Mouse (Mus musculus) embryonic fibroblast, embryonic 13.5 days (primary cell): ENCODE data around the gene 3110009E18Rik.

Source experiments
- CTCF ChIP-seq: IDR thresholded peaks from 2 replicates; pipeline ENCODE4 v1.5.1; 2011; ENCODE audit warnings: mild to moderate bottlenecking, control low read depth, low read length, moderate library complexity, borderline replicate concordance; ENCODE audit not compliant: insufficient read depth
- POLR2A ChIP-seq: IDR thresholded peaks from 2 replicates; pipeline ENCODE4 v1.6.1; 2011; ENCODE audit warnings: low read depth, mild to moderate bottlenecking, control low read depth, low read length, moderate library complexity

GRCm38 (mm10) chr1:120086644-120087043 lies 34.3 kb upstream of the 3110009E18Rik start:
- TF ChIP-seq CTCF = no peak
- TF ChIP-seq POLR2A = no peak
